Mouse (Mus musculus): Measurements from ENCODE around the gene Casp1. TPM values are rescaled to one million over a fixed set of nuclear protein-coding genes. Genes with fewer than 3 reads are reported as not detected.

The Casp1 gene
- 1 to 10 TPM; 1.0 to 1.5 TPM for total RNA-seq (2021)

GRCm38 (mm10) chr9:5298329-5299131 lies at the start of gene Casp1:
Gene Casp1 (plus strand): TSS chr9:5298517.
- intact Hi-C loops (cut with DNase I), result no loop called here

GRCm38 (mm10) chr9:5263951-5264475 lies 34.3 kb upstream of the Casp1 start:
- no peak for DNase-seq
- intact Hi-C loops (cut with DNase I), result no loop called here

More at GRCm38 (mm10) chr9:5298329-5299131, at the start of gene Casp1:
- no peak for DNase-seq

- intact Hi-C loops (cut with DNase I), result no loop called here
These were observed 28.0 kb upstream of the Casp1 start for GRCm38 (mm10) chr9:5270274-5270673.

GRCm38 (mm10) chr9:5270884-5271283 lies 27.4 kb upstream of the Casp1 start:
- intact Hi-C loops (cut with DNase I), result no loop called here
- no peak for DNase-seq

More at GRCm38 (mm10) chr9:5270274-5270673, 28.0 kb upstream of the Casp1 start:
- no peak for DNase-seq

GRCm38 (mm10) chr9:5271334-5271845 lies 26.9 kb upstream of the Casp1 start:
- no peak for DNase-seq
- intact Hi-C loops (cut with DNase I), result no loop called here

GRCm38 (mm10) chr9:5286071-5286470 lies 12.2 kb upstream of the Casp1 start:
- intact Hi-C loops (cut with DNase I), result no loop called here
- DNase-seq, result no peak

- intact Hi-C loops (cut with DNase I), result no loop called here
- no peak for DNase-seq
These were observed 11.7 kb upstream of the Casp1 start for GRCm38 (mm10) chr9:5286597-5286996.

- intact Hi-C loops (cut with DNase I), result no loop called here
- DNase-seq, result no peak
These were observed 1.7 kb upstream of the Casp1 start for GRCm38 (mm10) chr9:5296354-5297237.

GRCm38 (mm10) chr9:5299132-5299381 lies 740 bp downstream of the Casp1 start:
- DNase-seq, result no peak
- intact Hi-C loops (cut with DNase I), result no loop called here

- no peak for DNase-seq
- intact Hi-C loops (cut with DNase I), result no loop called here
These were observed 10.2 kb downstream of the Casp1 start, which contains the start of gene Casp4 for GRCm38 (mm10) chr9:5308561-5308960. Gene Casp4 (plus strand): TSS chr9:5308828.

GRCm38 (mm10) chr9:5310112-5310511 lies 11.8 kb downstream of the Casp1 start:
- intact Hi-C loops (cut with DNase I), result no loop called here
- no peak for DNase-seq

GRCm38 (mm10) chr9:5311435-5311834 lies 13.1 kb downstream of the Casp1 start:
- no peak for DNase-seq
- intact Hi-C loops (cut with DNase I), result no loop called here

GRCm38 (mm10) chr9:5328204-5328603 lies 29.9 kb downstream of the Casp1 start:
- no peak for DNase-seq
- intact Hi-C loops (cut with DNase I), result no loop called here

GRCm38 (mm10) chr9:5332441-5332840 lies 34.1 kb downstream of the Casp1 start:
- intact Hi-C loops (cut with DNase I), result no loop called here
- no peak for DNase-seq

- DNase-seq, result no peak
- intact Hi-C loops (cut with DNase I), result no loop called here
These were observed 35.1 kb downstream of the Casp1 start for GRCm38 (mm10) chr9:5333422-5333821.

- intact Hi-C loops (cut with DNase I), result no loop called here
- no peak for DNase-seq
These were observed 44.8 kb downstream of the Casp1 start for GRCm38 (mm10) chr9:5343092-5343491.

GRCm38 (mm10) chr9:5344090-5344489 lies 45.8 kb downstream of the Casp1 start:
- no peak for DNase-seq
- intact Hi-C loops (cut with DNase I), result no loop called here

GRCm38 (mm10) chr9:5345291-5345898 lies 47.1 kb downstream of the Casp1 start, which contains the start of gene Casp12:
Gene Casp12 (plus strand): TSS chr9:5345430.
- intact Hi-C loops (cut with DNase I), result no loop called here
- no peak for DNase-seq

- no peak for DNase-seq
- intact Hi-C loops (cut with DNase I), result no loop called here
These were observed 49.1 kb downstream of the Casp1 start for GRCm38 (mm10) chr9:5347381-5347780.

GRCm38 (mm10) chr9:5353673-5354072 lies 55.4 kb downstream of the Casp1 start:
- intact Hi-C loops (cut with DNase I), result no loop called here
- DNase-seq, result no peak

- intact Hi-C loops (cut with DNase I), result no loop called here
- DNase-seq, result no peak
These were observed 58.5 kb downstream of the Casp1 start for GRCm38 (mm10) chr9:5356801-5357200.

Measured in left cerebral cortex, postnatal 4 days (tissue).